Mouse (Mus musculus) thymus, postnatal 10 days (tissue): ENCODE data around the gene Kctd15.

Experiments used
- DNase-seq, 2 experiments: peaks; one replicate each; pipeline ENCODE4 v3.0.0; 2021; ENCODE audit warnings: low spot score in 2 of 2

The Kctd15 gene

GRCm38 (mm10) chr7:34629702-34630210 lies 26.8 kb downstream of the Kctd15 start:
- DNase-seq, result no peak

DNA sequence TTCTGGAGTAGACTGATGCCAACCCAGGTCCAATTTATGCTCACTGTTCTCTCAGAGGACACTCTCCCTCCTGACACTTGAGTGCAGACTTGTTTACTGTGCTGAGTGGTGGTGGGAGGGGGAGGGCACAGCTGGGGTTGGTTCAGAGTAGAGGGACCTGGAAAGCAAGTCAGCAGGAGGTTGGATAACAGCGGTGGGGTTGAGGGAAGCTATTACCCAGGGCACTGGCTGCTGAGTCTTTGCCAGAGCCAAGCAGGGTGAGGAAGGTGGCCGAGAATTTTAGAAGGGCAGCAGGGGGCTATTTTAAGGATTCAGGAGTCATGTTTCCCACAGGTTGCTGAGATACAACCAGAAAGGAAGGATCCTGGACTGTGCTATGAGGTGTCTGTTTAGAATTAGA lies 36.1 kb downstream of the Kctd15 start:
- no peak for DNase-seq

DNA sequence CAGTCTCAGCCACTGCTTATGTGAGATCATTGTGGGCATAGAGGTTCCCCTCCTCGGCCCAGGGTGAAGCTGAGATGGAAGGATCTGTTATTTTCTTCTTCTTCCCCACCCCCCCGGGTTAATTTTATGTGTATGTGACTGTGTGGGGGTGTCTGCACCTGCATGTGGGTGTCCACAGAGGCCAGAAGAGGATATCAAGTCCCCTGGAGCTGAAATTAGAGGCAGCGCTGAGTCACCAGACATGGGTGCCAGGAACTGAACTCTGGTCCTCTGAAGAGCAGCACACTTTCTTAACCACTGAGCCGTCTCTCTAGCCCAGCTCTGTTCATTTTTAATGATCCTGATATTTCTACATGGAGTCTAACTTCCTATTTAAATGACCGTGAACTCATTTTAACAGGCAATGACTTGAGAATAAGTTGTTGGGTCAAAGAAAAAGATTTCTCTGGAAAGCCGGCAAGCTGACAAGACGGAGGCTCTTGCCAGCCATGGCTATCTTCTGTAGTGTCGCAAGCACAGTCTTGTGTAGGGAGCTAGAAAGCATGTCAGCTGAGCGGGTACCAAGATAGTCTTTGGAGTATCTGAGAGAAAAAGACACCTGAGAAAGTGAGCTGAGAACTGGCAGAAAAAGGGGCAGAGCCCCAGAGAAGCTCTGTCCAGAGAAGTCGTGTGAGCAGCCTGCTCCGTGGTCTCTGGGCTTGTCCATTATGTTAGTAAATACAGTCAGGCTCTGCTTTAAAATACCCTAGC lies 38.2 kb downstream of the Kctd15 start:
- DNase-seq, result no peak

DNA sequence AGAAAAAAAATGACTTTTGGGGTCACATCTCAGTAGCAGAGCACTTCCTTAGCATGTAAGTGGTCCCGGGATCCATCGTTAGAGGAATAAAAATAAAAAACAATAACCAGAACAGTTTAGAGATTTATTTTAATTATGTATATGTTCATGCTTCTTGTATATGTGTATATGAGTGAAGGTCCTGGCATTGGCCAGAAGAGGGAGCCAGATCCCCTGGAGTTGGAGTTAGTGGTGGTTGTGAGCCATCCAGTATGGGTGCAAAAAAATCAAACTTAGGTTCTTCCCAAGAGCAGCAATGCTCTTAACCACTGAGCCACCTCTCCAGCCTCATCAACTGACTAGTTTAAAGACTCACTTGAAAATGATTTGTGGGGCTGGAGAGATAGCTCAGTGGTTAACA lies 40.3 kb downstream of the Kctd15 start:
- no peak for DNase-seq

DNA sequence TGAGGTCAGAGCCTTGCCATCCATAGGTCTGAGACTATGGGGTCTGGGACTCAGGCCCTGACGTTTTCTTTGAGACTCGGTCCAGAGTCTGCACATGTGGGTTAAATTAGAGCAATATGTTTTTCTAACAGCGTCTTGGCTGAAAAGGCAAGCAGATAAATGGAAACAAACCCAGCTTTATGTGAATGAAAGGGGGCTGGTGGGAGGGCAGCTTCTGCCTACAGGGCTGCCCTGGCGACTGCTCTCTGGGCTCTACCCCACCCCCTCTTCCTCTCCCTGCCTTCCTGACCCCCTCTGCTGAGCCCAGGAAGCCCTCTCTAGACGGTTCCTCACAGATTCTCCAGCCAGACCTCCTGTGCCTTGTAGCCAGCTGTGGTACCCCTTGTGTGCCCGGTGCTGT lies 46.1 kb downstream of the Kctd15 start:
- DNase-seq, result no peak

GRCm38 (mm10) chr7:34607334-34607970 lies 49.1 kb downstream of the Kctd15 start:
- no peak for DNase-seq

DNA sequence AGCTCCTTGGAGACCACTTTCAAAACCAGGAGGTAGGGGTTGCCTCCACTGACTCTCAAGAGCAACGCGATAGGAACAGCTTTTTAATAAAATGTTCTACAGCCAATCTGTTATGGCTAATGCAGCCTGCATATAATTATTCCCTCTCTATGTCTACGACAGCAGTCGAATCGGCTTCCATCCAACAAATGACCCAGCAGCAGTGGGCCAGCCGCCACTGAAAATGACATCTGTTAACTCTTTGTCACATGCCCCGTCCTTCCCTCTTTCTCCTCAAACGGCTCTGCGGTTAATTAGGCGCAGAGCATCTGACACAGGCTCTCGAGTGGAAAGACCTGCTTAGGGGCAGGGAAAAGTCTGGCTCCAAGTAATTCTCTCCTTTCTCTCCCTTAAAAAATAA lies 49.8 kb downstream of the Kctd15 start:
- DNase-seq, result no peak

- DNase-seq, result no peak
Observed at GRCm38 (mm10) chr7:34606051-34606450, 50.5 kb downstream of the Kctd15 start.

- DNase-seq, result no peak
Observed at GRCm38 (mm10) chr7:34598576-34598975, 58.0 kb downstream of the Kctd15 start.

- no peak for DNase-seq
Observed at GRCm38 (mm10) chr7:34597986-34598385, 58.5 kb downstream of the Kctd15 start.

DNA sequence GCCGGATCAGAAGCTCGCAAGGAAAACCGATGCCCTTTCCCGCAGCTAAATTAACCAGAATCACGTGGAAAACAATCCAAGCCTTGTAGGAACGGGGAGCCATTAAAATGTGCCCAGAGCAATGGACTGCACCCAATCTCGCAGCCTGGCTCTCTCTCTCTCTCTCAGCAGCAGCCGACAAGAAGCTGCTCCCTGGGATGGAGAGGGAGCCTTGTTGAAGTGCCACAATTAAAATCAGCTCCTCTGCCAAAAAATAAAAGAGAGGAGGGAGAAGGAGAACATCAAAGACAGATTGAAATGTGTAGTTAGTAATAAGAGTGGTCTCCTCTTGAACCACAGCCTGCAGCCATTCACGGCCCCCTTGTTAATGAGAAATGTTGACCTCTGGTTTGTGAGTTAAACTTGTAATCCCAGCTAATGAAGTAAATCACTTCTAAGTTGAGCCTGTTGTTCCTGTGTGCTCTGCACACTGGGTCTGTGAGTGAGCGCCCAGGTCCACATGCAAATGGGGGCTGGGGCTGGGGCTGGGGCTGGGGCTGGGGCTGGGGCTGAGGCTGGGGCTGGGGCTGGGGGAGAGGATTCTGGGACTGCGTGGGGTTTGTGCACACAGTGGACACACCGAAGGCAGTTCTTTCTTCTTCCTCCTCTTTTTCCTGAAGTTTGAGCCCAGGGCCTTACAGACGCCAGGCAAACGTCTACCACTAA lies 59.8 kb downstream of the Kctd15 start:
- no peak for DNase-seq

DNA sequence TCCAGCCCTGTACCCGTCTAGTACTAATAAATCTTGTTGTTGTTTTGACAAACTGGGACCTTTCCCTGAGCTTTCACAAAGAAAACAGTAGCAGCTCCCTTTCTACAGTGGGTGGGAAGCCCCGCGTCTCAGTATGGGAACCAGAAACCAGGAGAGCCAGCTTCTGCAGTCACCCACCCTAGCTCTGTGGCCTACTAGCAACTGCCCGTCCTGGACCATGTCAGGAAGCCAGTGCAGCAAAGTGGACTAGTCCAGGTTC lies 61.3 kb downstream of the Kctd15 start:
- no peak for DNase-seq

DNA sequence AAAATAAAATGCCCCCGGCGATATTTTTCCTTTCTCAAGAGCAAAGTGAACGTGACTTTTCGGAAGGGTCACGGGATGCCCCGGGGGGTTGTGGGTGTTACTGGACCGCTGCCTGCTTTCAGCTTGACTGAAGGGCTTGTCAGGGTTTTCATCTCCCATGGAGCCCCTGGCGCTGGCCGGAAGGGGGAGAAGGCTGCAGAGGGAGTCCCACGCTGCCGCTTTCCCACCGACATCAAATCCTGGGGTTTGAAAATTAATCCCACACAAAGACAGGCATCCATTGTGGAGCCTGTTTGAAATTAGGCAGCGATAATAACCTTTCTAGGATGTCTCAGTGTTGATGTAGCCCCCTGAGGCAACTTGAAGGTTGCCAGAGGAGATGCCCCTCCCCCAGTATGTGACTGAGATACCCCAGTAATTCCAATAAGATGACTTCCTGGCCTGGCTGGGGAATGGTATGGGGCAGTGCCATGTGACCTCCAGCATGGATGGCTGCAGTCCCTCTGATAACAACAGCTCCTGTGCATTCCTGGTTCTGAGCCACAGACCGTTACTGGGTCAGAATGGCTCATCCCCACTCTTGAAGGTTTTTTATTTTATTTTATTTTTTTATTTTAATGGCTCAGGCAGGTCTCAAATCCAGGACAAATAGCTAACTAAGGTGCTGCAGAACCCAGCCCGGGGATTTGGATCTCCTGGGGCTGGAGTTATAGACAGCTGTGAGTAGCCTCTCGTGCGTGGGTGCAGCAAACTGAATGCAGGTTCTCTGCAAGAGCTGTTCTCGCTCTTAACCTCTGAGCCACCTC lies 61.8 kb downstream of the Kctd15 start:
- DNase-seq, result no peak

DNA sequence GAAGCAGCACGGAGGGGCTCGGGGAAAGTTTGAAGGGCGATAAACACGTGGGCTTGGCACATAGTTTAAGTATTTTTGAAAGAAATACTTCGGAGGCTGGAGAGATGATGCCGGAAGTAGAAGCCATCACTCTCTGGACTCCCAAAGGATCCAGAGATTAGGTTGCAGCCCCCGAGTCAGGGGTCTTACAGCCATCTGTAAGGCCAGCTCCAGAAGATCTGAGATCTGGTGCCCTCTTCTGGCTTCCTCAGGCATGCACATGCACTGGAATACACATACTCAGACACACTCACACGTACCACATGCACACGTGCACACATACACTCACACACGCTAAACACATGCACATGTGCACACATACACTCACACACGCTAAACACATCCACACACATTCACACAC lies 65.8 kb downstream of the Kctd15 start:
- no peak for DNase-seq
